Mouse (Mus musculus): ENCODE measurements at regions not wholly inside any gene's neighbourhood (a gene's known extent, or its start where the extent isn't known, plus 50 kb on each side); places are given as distances from the start of the nearest gene placed in this dataset.
"Not testable (repeated sequence)": the region's sequence is repeated elsewhere in the genome, so short reads cannot be mapped to it uniquely, and the experiment has no call there.

GRCm38 (mm10) chr13:81008864-81009766, 125.9 kb downstream of the Arrdc3 start:
- no peak for DNase-seq (ENCODE audit: extremely low spot score in 1 of 2, low spot score in 1 of 2)

- DNase-seq (ENCODE audit: extremely low spot score in 1 of 2, low spot score in 1 of 2): no peak
Measured at GRCm38 (mm10) chr13:81013953-81014352, 130.8 kb downstream of the Arrdc3 start.

- DNase-seq (ENCODE audit: extremely low spot score in 1 of 2, low spot score in 1 of 2): no peak
Measured at GRCm38 (mm10) chr13:81020106-81020747, 137.0 kb downstream of the Arrdc3 start.

- DNase-seq (ENCODE audit: extremely low spot score in 1 of 2, low spot score in 1 of 2): no peak
Measured at GRCm38 (mm10) chr13:81020811-81021210, 137.6 kb downstream of the Arrdc3 start.

- DNase-seq (ENCODE audit: extremely low spot score in 1 of 2, low spot score in 1 of 2): no peak
Measured at GRCm38 (mm10) chr13:81022410-81022809, 139.2 kb downstream of the Arrdc3 start.

GRCm38 (mm10) chr13:81025241-81025760, 142.1 kb downstream of the Arrdc3 start:
- not testable (repeated sequence) for DNase-seq (ENCODE audit: extremely low spot score in 1 of 2, low spot score in 1 of 2)

GRCm38 (mm10) chr13:81037316-81037715, 154.1 kb downstream of the Arrdc3 start:
- no peak for DNase-seq (ENCODE audit: extremely low spot score in 1 of 2, low spot score in 1 of 2)

- no peak for DNase-seq (ENCODE audit: extremely low spot score in 1 of 2, low spot score in 1 of 2)
Measured at GRCm38 (mm10) chr13:81038736-81039135, 155.6 kb downstream of the Arrdc3 start.

- no peak for DNase-seq (ENCODE audit: extremely low spot score in 1 of 2, low spot score in 1 of 2)
Measured at GRCm38 (mm10) chr13:81040494-81040893, 157.3 kb downstream of the Arrdc3 start.

GRCm38 (mm10) chr13:81041646-81042045, 158.5 kb downstream of the Arrdc3 start:
- no peak for DNase-seq (ENCODE audit: extremely low spot score in 1 of 2, low spot score in 1 of 2)
